Mouse (Mus musculus): Measurements from ENCODE around the gene Prkch.

DNA sequence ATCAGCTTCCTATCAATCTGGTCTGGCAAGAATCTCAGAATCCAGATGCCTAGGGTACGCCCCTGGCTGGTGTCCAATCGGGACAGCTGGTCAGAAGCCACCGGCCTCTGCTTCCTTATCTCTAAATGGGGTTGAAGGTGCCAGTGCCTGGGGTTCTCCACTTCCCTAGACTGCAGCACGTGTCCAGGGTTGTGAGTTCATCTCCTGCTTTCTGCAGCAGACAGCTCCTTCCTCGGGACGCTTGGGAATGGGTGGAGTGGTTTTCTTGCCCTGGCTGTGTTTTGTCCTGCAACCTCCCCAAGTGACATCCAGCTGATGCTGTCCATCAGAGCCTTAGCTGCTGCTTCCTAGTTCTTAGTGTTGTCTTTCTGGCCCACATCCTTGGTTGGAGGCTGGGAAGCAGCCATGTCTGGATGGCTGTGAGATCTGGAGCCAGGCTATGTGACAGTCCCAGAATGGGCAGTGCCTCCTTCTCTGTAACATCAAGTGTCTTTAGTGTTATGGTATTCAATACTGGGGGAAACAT is 116.0 kb downstream of the Prkch start:
- TF ChIP-seq POLR2A (IDR thresholded peaks at IDR 0.05; ENCODE audit: low read depth, low read length) (no peak), CTCF (IDR thresholded peaks at IDR 0.05; ENCODE audit: extremely low read depth, insufficient read depth, insufficient read length, insufficient replicate concordance) (no peak)

Data from spleen, adult 2 months (tissue).